Mouse (Mus musculus): ENCODE data around the gene Slc39a13.
"Not testable (repeated sequence)": the region's sequence is repeated elsewhere in the genome, so short reads cannot be mapped to it uniquely, and the experiment has no call there.

The Slc39a13 gene

DNA sequence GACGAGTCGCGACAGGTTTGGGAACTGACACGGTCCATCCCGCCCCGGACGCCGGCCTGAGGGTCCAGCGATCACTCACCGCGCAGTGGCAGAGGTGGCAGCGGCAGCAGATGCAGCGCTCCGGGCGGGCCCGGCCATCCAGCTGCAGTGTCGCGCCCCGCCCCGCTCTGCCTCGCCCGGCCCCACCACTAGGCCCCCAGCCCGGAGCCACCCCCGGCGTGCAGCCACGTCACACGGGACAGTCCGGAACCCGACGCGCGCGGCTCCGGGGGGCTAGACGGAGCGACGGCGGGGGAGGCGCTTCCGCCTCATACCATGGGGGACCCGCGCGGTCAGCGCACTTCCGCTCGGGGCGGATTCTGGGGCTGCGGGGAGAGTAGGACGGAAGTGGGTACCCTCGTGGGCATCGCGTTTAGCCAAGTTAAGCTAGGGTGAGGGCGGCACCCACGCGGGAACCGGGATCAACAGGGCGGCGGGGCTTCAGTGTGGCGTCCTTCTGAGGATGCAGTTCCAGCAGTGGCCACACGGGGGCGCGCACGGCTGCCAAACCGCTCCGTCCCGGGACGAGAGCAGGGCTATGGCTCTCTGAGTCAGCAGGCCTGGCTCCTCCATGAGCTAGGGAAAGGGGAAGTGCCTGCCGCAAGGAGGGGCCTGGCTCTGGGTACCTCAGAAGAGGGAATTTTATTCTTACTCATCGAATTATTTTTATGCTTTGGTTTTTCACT lies at the start of gene Slc39a13:
Gene Slc39a13 (minus strand): TSS at position 342 of the 725 bp plus-strand sequence.
- DNase-seq: peak; percentile 97

- DNase-seq: no peak
Observed at GRCm38 (mm10) chr2:91119551-91119950, 49.3 kb upstream of the Slc39a13 start.

DNA sequence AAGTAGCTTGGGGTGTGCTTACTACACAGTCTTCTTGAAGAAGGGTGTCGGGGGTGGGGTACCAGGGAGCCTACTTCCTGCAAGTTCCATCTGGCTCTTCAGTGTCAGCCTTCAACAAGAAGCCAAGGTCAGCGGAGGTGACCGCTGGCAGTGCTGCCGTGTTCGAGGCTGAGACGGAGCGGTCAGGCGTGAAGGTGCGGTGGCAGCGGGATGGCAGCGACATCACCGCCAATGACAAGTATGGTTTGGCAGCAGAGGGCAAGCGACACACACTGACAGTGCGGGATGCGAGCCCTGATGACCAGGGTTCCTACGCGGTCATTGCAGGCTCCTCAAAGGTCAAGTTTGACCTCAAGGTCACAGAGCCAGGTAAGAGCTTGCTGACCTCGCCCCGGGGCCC lies 48.8 kb upstream of the Slc39a13 start:
- DNase-seq: no peak

- no peak for DNase-seq
Observed at GRCm38 (mm10) chr2:91118647-91119046, 48.4 kb upstream of the Slc39a13 start.

DNA sequence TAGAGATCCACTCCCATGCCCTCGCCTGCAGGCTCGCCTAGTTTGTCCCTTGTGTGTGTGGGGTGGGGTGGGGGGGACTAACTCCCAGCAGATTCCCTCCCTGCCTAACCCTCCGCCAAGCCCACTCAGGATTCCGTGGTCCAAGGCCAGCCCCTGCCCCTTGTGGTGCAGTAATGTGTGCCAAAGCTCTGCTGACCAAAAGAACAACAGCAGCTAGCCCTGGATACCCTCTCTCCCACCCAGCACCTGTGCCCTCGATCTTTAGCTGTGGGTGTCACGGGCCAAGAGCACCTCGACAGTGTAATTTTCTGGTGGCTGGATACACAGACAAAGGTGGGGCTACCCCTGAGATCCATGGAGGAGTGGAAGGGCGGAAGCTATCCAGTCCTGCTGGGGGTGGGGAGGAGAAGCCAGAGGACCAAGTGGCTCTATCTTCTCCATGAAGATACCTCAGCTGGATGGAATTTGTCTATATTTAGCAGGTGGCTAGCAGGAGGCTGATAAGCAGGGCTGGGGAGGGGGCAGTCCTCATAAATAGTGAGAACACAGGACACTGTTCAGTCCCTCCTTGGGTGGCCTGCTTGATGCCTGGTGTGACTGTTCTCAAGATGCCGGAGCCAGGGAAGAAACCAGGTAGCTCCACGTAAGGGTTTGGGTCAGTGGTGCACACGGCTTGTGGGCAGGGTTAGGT lies 47.5 kb upstream of the Slc39a13 start, which contains the start of gene Mybpc3:
Gene Mybpc3 (plus strand): TSS at position 560 of the 691 bp plus-strand sequence.
- DNase-seq: no peak

GRCm38 (mm10) chr2:91116842-91117241 lies 46.6 kb upstream of the Slc39a13 start:
- DNase-seq: no peak

DNA sequence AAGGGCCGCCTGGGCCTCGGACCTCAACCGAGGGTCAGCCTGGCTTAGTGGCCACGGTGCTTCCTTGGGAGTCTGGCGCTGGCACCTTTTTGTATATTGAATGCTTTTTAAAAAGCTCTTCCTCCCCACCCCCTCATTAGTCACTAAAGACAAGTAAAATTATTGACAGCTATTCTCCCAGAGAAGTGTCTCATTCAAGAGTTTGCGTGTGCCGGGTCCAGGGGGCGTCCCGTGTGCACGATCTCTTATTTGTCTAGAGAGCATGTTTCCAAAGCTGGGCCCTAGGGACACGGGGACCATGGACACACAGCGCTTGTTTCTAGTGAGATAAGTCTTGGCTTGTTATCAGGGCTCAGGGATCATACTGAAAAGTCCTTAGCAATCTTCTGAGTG lies 45.4 kb upstream of the Slc39a13 start:
- DNase-seq: no peak

- DNase-seq: peak; percentile 100
Observed at GRCm38 (mm10) chr2:91114781-91115577, 44.8 kb upstream of the Slc39a13 start.

- no peak for DNase-seq
Observed at GRCm38 (mm10) chr2:91113852-91114251, 43.6 kb upstream of the Slc39a13 start.

- no peak for DNase-seq
Observed at GRCm38 (mm10) chr2:91113334-91113733, 43.1 kb upstream of the Slc39a13 start.

DNA sequence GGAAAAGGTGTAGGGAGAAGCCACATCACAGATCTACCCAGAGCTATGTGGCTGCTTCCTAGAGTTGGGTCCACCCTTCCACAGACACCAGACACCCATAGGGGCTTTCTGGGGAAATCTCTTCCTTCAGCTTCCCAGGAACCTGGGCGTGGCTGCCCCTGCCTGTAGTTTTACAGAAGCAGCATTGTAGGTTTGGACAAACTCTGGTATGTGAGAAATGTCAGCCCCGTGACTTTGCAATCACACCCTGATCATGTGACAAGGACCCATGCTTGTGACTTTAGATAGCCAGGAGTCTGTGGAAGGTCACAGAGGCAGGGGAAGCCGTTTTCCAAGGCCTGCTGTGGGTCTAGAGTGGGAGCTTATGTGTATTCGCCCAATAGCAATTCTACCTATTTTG lies 42.3 kb upstream of the Slc39a13 start:
- DNase-seq: peak; percentile 41

- DNase-seq: not testable (repeated sequence)
Observed at GRCm38 (mm10) chr2:91111832-91112231, 41.6 kb upstream of the Slc39a13 start.

DNA sequence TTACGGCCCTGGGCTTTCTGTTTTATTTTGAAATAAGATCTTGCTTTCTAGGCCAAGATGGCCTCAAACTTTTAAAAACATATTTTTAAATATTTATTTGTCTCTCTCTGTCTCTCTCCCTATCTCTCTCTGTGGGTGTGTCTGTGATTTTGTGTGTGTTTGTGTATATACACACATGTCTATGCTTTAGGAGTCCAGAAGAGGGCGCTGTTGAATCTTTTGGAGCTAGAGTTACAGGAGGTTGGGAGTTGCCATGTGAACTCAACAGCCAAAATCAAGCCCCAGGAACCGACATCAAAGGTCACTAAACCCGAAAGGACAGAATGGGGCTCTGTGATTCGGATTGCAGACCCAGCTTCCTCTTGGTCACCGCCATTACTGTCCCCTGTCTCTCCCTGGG lies 40.2 kb upstream of the Slc39a13 start:
- DNase-seq: no peak

- DNase-seq: peak; percentile 35
Observed at GRCm38 (mm10) chr2:91109807-91110385, 39.7 kb upstream of the Slc39a13 start.

- DNase-seq: no peak
Observed at GRCm38 (mm10) chr2:91109241-91109640, 39.0 kb upstream of the Slc39a13 start.

- DNase-seq: no peak
Observed at GRCm38 (mm10) chr2:91108156-91108555, 37.9 kb upstream of the Slc39a13 start.

GRCm38 (mm10) chr2:91101124-91101740 lies 31.0 kb upstream of the Slc39a13 start:
- DNase-seq: peak; percentile 98

- DNase-seq: peak; percentile 50
Observed at GRCm38 (mm10) chr2:91098156-91098555, 27.9 kb upstream of the Slc39a13 start.

- no peak for DNase-seq
Observed at GRCm38 (mm10) chr2:91097015-91097414, 26.8 kb upstream of the Slc39a13 start.

GRCm38 (mm10) chr2:91096524-91096923 lies 26.3 kb upstream of the Slc39a13 start:
- peak; percentile 46 for DNase-seq

- no peak for DNase-seq
Observed at GRCm38 (mm10) chr2:91090827-91091226, 20.6 kb upstream of the Slc39a13 start.

DNA sequence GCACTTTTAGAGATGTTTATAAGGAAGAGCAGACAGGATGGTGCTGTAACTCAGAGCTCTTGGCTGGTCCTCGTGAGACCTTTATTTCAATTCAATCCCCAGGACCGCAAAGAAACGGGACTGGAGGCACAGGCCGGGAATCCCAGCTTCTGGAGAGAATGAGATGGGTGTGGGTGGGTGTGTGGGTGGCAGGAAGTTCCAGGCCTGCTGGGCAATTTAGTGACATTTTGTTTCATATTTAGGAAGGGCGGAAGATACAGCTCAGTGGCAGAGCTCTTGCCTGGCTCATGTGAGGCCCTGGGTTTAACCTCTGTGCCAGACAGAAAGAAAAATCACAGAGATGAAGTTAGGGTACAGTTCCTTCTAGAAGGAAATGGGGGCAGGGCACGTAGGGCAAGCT lies 20.0 kb upstream of the Slc39a13 start:
- no peak for DNase-seq

DNA sequence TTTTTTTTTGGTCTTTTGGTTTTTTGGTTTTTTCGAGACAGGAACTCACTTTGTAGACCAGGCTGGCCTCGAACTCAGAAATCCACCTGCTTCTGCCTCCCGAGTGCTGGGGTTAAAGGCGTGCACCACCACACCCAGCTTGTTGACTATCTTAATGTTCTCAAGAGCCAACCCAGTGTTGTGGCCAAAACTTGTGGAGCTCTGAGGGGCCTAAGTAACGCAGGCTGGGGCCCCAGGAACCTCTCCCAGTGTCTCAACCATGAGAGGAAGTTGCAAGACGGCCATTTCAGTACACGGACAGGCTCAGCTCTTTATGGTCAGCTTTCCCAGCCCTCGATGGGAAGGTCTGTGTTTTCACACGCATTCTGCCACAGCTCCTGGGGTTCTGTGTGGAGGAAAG lies 18.8 kb upstream of the Slc39a13 start:
- DNase-seq: no peak

Data from lung, postnatal 14 days (tissue).